Mouse (Mus musculus) regulatory T cell (primary cell): ENCODE data around the gene Ccdc177.

Experiments
- in situ Hi-C: fragments of 300-600 bp; cut with MboI, MseI; formaldehyde crosslinking; loops from one replicate; pipeline ENCODE4 v1.15.1; 2025; ENCODE audit warnings: high pct_unique_total_duplicates

Gene Ccdc177

DNA sequence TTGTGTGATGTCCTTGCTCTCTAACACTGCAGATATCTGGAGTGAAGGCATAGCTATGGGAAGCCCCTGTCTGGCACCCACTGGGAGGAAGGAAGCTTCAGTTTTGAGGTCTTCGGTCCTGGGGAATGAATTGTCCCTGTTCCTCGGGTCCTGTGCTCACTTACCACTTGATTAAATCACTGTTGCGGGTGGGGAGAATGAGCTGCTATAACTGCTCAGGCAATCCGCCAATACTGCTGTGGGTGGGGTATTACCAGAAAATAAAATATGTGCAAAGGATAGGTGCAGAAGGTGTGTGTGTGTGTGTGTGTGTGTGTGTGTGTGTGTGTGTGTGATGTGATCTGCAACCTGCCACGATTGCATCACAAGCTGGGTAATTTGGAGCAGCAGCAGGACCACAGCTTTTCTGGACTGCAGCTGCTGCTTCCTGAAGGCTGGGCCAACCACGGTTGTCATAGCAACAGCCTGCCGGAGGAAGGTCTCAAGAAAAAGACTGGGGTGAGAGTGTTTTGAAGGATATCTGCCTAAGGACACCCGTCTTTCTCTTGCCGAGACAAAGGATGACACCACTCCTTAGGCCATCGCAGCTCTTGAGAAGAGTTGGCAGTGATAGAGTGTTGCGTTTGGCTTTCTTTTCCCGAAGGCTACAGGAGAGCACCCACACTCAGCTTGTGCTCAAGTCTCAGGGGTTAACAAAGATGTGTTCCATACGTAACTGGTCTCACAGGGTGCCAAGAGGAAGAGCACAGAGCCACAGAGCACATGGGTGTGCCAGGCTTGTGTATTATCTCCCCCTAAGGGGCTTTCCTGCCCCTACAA lies 23.8 kb downstream of the Ccdc177 start:
- in situ Hi-C loops: no loop called here

DNA sequence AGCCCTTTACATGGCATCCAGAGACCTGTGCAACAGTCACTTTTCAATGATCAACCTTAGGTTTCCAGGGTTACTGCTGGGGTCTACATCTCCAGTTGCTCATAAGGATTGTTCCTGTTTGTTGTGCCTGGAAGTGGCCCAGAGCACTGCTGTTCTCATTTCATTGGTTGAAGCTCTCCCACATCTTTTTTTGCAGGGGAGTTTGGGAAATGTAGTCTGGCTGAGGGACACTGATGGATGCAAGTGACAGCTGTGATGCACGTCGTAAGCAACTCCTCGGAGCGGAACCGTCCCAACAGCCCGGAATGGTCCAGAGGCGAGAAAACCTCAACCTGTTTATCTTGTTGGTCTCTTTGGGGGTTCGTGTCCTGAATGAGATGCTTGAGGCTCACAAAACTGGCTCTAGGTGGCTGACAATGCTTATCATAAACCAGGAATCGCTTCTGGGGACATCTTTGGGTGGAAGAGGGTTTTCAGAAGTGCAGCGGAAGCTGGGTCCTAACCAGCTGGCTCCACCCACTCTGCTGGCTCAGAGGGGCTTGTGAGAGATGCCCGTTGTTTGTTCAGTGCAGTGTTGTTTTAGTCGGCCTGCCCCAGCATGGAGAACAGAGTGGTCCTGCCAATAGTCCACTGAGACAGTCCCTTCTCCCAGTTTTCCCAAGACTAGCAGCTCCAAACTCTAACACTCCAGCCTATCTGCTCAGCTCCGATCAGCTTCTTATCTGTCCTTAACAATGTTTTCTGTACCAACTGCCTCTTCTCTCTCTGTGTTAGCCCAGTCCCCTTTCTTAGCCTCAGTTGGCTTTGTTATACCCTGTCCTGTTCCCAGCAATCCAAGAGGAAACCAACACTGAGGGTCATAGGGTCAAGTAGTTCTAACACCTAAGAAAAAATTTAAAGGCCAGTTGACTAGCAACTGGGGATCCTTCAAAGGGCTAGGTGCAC lies 25.7 kb downstream of the Ccdc177 start:
- in situ Hi-C loops: no loop called here

DNA sequence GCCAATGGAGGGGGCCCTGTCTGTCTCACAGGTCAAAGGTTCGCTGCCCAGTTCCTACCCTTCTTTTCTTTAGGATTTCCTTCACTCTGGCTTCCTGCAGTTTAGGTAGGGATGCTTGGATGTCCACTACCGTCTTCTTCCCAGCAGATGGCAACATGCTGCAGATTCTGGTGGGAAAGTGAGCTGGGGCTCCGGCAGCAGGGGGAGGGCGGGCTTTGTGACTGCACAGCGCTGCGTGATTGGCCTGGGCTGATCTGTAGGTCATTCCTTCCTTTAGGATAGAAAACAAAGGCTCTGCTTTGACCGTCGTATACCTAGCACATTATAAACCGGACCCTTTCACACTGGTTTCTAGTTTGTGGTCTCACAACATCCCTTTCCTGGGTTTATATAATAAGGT lies 29.9 kb downstream of the Ccdc177 start:
- in situ Hi-C loops: no loop called here

DNA sequence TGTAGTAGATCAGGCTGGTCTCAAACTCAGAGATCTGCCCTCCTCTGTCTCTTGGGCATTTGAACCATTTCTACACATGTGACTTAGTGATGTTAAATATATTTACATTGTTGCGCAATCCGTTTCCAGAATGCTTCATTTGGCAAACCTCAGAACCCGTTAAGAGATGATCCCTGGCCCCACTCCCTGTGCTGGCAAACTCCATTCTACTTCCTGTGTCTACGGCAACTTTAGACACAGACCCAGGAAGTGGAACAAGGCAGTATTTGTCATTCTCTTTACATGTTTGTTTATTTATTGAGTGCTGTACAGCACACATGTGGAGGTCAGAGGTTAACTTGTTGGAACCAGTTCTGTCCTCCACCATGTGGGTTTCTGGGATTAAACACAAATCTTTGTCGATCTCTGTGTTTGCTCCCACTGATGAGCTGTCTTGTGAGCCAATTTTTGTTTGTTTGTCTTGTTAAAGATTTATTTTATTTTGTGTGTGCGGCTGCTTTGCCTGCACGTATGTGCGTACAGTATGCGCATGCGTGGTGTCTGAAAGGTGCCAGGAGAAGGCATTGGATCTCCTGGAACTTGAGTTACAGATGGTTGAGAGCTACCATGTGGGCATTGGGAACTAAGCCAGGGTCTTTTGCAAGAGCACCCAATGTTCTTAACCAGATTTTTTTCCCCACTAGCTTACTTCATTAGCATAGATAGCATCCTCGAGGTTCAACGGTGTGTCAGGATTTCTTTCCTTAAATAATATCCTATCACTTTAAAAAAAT lies 30.5 kb downstream of the Ccdc177 start:
- in situ Hi-C loops: no loop called here

DNA sequence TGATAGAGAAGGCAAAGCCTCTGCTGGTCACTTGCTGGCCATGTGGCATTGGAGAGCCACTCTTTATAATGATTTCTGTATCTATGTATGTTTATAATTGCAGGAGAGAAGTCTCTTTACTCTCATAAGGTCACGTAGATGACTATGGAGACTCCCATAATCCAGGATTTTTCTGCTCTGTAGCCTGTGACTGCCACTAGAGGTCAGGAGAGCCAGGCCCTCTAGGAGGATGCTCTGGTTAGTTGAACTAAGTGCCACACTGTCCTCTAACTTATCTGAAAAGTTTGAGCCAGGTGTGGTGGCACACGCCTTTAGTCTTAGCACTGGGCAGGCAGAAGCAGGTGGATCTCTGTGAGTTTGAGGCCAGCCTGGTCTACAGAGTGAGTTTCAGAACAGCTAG lies 31.7 kb downstream of the Ccdc177 start:
- in situ Hi-C loops: no loop called here

DNA sequence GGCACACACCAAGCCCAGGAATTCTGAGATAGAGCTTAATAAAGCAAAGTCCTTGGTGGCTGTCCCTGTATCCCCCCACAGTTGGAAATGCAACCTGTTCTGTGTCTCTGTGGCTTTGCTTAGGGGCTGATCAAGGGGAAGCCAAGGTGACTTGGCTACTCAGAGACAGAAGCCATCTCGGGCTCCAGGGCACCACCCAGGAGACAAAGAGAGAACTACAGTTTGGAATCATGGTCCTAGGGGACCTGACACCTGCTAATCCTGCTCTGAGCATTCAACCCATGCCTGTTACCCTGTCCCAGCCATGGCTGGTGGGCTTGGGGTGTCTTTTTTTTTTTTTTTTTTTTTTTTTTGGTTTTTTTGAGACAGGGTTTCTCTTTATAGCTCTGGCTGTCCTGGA lies 32.3 kb downstream of the Ccdc177 start:
- in situ Hi-C loops: no loop called here

DNA sequence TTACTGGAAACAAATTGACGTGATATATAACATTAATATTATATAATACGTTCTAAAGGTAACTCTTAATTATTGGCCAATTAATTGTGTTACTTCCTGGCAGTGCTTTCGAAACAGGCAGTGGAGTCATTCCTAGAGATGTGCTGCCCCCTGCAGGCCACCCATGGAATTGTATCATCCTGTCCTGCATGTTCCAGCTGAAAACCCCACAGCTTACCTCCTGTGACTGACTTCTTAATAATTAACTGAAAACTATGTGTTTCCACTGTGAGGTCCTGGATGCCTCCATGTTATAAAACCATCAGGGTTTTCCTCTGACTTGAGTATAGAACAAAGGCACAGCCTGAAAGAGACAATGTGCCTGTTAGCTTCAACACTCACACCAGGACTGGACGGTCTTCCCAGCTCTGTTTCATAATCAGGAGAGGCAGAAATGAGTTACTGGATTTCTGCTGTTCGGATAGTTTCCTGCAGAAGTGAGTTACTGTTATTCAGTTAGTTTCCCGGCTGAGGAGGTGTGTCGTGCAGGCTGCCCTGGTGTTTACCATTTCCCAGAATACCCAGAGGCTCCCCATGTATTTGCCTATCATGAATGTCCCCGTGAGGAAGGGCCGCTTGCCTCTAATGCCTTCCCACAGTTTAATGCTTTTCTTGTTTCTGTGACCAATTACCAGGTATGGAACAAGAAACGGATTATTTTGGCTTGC lies 35.5 kb downstream of the Ccdc177 start:
- in situ Hi-C loops: no loop called here

DNA sequence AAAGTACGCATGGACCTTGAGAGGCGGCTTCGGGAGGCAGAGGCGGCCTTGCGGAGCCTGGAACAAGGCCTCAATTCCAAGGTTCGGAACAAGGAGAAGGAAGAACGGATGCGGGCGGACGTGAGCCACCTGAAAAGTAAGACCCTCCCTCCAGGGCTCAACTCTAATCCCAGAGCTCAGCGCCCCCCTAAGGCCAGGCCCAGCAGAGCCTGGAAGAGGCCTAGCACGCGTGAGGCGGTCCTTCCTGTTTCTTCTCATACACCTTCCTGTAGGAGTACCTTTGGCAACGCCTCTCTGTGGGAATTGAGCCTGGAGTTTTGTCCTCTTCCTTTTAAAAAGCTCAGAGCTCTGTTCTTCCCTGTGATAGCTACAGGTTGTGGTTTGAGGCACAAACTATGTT lies 39.0 kb downstream of the Ccdc177 start:
- in situ Hi-C loops: no loop called here

DNA sequence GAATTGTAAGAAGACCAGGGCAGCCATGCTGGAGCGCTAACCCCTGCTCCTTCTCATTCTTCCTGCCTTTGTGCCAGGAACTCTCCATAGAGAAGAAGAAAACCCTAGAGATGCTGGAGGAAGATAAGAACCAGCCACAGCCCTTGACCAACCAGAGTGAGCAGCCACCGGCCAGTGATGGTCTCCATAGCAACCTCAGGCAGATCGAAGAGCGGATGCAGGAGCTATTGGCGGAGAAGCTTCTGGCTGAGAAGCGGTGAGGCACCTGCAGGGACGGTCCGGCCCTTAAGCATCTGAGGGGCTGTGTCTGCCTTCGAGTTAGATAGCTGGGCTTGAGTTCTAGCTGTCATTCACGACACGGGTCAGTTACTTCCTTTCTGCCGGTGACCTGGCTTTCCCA lies 40.0 kb downstream of the Ccdc177 start:
- in situ Hi-C loops: no loop called here

DNA sequence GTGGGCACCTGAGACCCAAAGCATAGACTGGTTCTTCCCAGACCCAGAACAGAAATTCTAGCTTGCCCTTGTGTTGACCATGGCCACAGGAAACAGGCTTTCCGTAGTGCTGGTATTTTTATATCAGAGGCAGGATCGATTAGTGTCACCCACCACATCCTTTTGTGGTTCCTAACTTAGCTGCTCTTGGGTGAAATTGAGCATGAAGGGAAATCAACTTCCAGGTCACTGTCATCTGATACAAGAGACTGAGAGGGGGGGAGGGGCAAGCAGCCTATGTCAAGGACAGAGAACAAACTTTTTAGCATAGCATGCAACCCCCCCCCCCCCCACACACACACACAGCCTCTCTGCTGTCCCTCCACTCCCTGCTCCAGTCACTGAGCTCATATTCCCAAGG lies 41.3 kb downstream of the Ccdc177 start:
- in situ Hi-C loops: no loop called here

DNA sequence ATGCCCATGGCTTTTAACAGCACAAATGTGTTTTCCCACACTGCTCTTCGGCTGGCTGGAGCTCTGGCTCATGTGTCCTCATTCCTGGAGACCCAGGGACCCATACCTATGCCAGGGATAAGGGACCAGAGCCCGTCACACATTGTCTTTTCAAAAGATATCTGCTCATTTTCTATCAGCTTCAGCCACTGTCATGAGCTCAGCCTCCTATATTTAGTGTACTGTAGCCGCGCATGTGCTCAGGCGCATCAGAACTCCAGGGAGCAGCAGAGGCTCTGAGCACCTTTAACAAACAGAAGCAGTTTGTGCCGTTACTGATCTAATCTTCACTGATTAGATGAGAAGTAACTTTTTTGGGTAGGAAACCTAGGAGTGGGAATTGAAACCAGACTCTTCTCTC lies 44.6 kb downstream of the Ccdc177 start:
- in situ Hi-C loops: no loop called here

DNA sequence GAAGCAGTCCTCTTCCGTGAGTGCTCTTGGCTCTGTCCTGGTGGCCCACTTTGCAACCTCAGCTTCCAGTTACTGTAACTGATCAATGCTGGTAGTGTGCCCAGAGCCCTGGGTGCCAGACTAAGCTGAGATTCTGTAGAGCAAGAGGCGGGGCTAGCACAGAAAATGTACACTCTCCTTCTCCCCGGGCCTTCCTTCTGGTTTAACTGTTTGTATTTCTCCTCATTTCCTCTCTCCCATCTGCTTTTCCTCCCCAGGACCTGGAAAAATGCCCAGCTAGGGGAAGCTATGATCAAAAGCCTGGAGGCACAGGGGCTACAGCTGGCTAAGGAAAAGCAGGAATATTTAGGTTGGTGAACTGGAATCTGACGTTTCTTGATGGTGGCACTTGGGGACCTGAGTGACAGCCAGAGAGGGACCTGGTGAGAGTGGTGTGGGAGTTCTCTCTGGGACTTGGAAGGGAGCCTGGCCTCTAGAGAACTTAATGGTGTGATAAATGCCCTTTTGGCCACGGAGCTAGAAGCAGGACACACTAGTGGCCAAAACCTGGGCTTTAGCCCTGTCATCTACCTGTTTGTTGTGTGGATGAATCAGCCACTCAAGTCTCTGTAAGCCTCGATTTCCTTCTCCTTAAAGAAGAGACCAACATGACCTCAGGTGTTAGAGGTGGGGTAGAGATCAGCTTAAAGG lies 53.4 kb downstream of the Ccdc177 start:
- in situ Hi-C loops: no loop called here

DNA sequence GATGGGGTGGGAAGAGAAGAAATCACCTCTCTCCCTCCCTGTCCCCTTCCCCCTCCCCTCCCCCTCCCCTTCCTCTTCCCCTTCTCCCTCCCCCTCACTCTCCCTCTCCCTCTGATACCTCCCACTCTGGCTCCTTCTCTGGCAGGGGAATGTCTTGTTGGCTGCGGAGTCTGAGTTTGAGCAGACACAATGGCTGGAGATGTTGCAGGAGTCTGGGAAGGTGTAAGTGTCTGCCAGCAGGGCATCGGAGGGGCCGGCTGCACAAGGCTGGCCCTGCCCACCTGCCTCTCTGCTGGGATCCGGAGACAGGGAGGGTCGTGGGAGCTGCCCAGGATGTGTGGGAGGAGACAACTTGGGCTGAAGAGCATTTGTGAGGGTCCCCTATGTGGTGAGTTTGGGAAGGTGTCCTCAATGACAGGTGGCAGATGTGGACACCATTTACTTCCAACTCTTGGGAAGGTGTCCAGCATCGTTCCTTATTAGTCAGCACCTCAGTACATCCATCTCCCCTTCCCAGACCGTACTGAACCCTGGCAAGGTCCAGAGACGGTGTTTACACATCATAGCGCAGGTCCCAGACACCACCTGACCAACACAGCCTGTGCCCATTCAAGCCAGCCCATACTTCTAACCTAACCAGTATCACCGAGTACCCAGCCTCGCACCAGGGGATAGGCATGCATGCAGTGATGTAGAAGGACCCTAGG lies 54.1 kb downstream of the Ccdc177 start:
- in situ Hi-C loops: no loop called here
